Mouse (Mus musculus) layer of hippocampus, postnatal 14 days (tissue): Measurements from ENCODE around the gene Olfr1377. TPM values are rescaled to one million over a fixed set of nuclear protein-coding genes. Genes with fewer than 3 reads are reported as not detected.
"Not testable (repeated sequence)": the region's sequence is repeated elsewhere in the genome, so short reads cannot be mapped to it uniquely, and the experiment has no call there.

Experiments used
- DNase-seq, 2 experiments: peaks; one replicate each; pipeline ENCODE4 v3.0.0; 2021 to 2022; ENCODE audit warnings: low spot score in 2 of 2, mixed read lengths in 1 of 2
- long read RNA-seq, 2 experiments: library from polyadenylated mRNA; stranded (forward); transcript quantifications; one replicate each; pipeline ENCODE4 v2.0.0; 2021
- total RNA-seq, 2 experiments: library from RNA; stranded (reverse); gene quantifications; 2 replicates each; pipeline ENCODE4 v1.2.3; 2021

The Olfr1377 gene
- total RNA-seq, result not detected
- long read RNA-seq, experiment 1, result 0 reads
- long read RNA-seq, experiment 2, result 0 reads

DNA sequence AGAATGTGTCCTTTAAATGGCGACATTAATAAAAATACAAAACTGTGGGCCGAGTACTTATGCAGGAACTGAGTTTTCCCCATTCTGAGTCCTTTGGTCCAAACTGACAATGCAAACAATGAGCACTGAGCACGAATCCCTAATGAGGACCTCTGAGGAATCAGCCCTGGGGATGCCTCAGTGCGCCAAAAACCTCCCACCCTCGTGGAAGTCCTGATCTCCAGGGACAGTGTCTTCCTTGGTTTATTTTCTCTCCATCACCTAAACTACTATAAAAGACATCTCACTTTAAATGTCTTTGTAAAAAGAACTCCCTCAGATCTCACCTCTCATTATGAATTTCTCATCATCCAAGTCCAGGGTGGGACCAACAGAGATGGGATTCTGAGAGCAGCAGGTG is at the start of gene Olfr1377:
Gene Olfr1377, plus strand, starts transcription at position 301 of the 400 bp plus-strand sequence.
- no peak for DNase-seq

DNA sequence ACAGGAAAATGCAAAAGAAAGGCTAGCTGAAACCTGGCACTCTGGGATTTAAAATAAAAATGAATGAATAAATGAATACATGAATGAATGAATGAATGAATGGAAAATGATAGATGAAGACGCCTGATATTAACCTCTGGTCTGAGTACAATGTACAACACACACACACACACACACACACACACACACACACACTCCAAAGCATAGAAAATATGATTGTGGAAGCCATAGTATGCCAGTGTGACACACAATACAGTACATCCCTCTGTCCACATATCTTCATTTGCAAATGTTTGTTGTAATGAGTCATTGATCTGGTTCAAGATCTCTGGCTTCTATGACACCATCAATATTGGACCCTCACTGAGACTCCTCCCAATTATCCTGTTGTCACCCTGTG is 49.7 kb upstream of the Olfr1377 start:
- no peak for DNase-seq

DNA sequence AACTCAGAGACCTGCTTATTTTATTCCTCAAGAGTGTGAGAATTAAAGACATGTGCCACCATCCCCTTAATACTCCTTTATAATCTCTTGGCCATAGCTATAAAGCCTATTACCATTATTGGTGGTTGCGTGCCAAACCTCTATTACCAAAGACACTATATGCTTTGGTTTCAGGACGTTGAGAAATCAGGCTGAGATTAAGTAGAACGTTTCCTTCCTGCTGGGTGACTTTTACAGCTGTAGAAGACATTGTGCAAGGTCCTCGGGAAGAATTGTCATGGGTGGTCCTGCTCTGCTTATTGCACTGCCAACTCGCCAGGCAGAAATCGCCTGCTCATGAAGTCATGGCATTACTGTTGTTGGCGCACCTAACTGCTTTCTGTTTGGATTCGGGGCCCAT is 43.3 kb upstream of the Olfr1377 start:
- no peak for DNase-seq

GRCm38 (mm10) chr11:50939621-50940366 is 42.0 kb upstream of the Olfr1377 start:
- DNase-seq, result no peak

GRCm38 (mm10) chr11:50942386-50942785 is 39.4 kb upstream of the Olfr1377 start:
- no peak for DNase-seq

DNA sequence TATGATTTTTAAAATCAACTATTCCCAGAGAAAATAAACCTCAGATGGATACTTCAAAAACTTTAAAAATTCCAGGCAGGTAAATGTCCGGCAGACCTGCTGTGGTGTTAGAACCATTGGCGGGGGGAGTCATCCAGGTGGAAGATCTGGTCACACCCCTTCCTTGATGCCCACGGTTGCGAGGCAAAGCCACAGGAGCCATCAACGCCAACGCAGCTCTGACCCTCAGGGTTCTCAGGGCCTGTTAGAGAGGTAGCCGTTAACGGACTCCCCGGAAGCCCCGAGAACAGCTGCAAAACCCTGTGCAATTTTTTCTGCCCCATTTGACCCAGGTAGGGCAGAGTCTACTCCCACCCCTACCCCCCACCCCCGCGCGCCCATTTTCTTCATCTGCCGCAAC is 38.3 kb upstream of the Olfr1377 start, which contains the start of gene 4933414I15Rik:
Gene 4933414I15Rik, minus strand, starts transcription at position 260 of the 400 bp plus-strand sequence.
- no peak for DNase-seq

- DNase-seq, result no peak
Observed at GRCm38 (mm10) chr11:50952290-50952689, 29.5 kb upstream of the Olfr1377 start.

- no peak for DNase-seq
Observed at GRCm38 (mm10) chr11:50953665-50954064, 28.1 kb upstream of the Olfr1377 start, which contains the start of gene Prop1. Gene Prop1, minus strand, starts transcription at chr11:50953765.

GRCm38 (mm10) chr11:50964886-50965285 is 16.9 kb upstream of the Olfr1377 start:
- no peak for DNase-seq

DNA sequence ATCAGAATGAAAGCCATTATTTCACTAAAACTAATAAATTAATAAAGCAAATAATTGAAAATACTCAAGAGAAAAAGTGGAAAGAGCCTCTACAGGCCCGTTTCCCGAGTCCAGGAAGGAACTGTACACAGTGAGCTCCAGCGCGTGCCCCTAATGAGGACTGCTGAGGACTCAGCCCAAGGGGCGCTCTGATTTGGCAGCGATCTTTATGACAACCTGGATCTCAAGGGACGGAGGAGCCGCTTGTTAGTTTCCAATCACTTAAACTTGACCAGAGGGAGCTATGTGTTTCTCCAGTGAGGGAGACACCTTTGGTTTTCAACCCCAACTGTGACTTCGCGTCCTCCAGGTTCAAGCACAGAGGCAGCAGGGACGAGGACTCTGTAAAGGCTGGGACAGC is 15.5 kb upstream of the Olfr1377 start, which contains the start of gene Olfr1378:
Gene Olfr1378, plus strand, starts transcription at position 301 of the 400 bp plus-strand sequence.
- no peak for DNase-seq

- DNase-seq, result no peak
Observed at GRCm38 (mm10) chr11:50977216-50977615, 4.6 kb upstream of the Olfr1377 start.

DNA sequence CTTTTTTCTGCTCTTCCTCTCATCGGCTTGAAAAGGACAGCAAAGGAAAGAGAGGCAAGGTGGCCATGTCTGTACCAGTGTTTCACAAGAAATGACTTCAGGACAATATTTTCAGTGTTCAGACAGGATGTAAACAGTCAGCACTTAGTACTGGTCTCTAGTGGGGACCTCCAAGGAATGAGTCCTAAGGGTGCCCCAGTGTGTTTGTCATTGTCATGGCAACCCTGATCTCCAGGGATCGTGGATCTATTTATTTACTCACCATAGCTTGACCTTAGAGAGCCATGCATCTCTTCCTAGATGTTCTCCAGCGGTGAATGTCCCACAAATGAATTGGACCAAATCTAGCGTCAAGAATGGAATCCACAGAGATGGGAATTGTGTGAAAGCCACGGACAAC is 21.5 kb downstream of the Olfr1377 start, which contains the start of gene Olfr51:
Gene Olfr51, plus strand, starts transcription at position 301 of the 400 bp plus-strand sequence.
- DNase-seq, result no peak

DNA sequence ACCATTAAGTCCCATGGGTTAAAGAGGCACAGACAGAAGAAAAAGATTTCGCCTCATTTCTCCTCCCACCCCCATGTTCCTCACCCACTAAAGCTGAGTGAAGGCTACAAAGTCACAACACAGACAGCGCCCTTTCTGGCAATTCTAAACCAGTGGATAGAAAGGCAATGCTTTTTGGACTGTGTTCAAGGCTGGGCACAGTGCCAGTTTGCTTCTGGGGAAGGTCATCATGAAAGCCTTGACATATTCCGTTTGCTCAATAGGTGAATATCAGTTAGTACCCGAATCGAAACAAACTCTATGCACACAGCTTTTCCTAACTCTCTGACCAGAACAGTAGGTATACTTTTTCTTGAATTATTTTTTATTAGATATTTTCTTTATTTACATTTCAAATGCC is 30.1 kb downstream of the Olfr1377 start:
- DNase-seq, result no peak

DNA sequence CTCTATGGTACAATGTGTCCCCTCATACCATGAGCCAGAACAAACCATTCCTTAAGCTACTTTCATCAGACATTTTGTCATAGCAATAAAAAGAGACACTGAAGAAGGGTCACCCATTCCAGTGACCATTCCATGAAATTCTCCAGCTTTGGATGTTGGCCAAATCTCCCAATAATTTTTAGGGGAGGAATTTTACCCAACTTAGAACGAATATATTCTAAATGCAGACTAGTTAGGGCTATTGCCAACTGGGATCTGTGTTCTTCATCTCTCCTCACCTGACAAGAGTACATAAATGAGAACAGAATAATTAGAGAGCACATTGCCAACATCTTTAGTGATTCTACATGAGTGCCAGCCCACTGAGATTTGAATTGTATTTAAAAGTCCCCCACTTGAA is 32.2 kb downstream of the Olfr1377 start, which contains the start of gene Olfr54:
Gene Olfr54, plus strand, starts transcription at position 301 of the 400 bp plus-strand sequence.
- DNase-seq, result no peak

DNA sequence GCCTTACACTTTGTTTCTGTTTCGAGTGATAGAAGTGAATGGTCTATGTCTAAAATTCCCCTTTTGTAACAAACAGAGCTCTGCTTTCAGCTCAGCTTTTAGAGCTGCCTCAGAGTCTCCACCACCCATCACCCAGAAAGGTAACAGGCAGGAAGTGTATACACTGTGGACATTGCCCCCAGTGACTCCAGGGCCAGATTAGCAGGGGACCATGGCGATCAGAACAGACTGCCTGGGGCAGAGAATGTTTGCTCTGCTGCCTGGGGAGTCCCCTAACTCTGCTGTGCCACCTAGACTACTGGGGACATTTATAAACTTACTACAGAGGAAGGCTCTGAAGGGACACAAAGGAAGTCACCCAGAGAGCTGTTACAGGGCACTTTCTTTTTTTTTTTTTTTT is 34.6 kb downstream of the Olfr1377 start:
- DNase-seq, result no peak

GRCm38 (mm10) chr11:51026811-51027210 is 45.0 kb downstream of the Olfr1377 start:
- DNase-seq, result not testable (repeated sequence)

- DNase-seq, result not testable (repeated sequence)
Observed at GRCm38 (mm10) chr11:51029381-51029780, 47.6 kb downstream of the Olfr1377 start.

- no peak for DNase-seq
Observed at GRCm38 (mm10) chr11:51030225-51030624, 48.5 kb downstream of the Olfr1377 start.

DNA sequence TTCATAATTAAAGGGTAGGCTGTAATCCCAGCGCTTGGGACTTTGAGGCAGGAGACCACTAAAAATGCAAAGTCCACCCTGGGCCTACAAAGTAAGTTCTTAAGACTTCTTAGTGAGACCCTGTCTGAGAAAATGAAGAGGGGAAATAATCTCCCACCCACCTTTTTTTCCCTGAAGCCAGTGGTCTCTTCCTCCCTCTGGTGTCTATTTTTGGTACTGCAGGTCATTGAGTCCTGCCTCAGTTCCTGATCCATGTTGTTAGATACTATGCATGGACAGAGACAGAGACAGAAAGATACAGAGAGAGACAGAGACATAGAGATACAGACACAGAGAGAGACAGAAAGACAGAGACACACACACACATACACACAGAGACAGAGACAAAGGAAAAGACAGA is 51.1 kb downstream of the Olfr1377 start:
- peak in 1 of 2 experiments; percentile 36 for DNase-seq

DNA sequence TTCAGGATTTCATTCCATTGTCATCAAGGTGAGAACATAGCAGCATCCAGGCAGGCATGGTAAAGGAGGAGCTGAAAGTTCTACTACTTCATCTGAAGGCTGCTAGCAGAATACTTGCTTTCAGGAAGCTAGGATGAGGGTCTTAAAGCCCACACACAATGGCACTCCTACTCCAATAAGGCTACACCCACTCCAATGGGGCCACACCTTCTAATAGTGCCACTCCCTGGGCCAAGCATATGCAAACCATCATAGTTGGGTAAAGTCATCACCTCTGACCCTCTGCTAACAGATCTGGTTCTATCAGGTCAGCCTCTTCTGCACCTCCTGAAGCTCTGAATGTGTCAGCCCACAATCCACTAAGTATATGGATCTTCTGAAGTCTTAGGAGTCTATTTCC is 52.4 kb downstream of the Olfr1377 start:
- DNase-seq, result not testable (repeated sequence)

DNA sequence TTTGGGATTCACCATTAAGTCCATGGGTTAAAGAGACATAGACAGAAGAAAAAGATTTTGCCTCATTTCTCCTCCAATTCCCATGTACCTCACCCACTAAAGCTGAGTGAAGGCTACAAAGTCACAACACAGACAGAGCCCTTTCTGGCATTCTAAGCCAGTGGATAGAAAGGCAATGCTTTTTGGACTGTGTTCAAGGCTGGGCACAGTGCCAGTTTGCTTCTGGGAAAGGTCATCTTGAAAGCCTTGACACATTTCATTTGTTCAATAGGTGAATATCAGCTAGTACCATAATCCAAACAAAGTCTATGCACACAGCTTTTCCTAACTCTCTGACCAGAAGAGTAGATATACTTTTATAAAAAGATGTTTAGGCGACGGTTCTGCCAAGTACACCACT is 54.2 kb downstream of the Olfr1377 start:
- no peak for DNase-seq
